Mouse (Mus musculus) forebrain, embryonic 16.5 days (tissue): ENCODE data around the gene Cxcl16. TPM values are rescaled to one million over a fixed set of nuclear protein-coding genes. Genes with fewer than 3 reads are reported as not detected.

Experiments used
- ATAC-seq: fragments of 200-750 bp; cut with Nextera tagmentation; 2 replicates; pipeline ENCODE4 v1.8.0; 2017; ENCODE audit warnings: mild to moderate bottlenecking, moderate library complexity
- H3K27ac ChIP-seq: fragments of 300-500 bp; sonication (generic); 2 replicates; pipeline ENCODE4 v1.5.1; 2014; ENCODE audit warnings: low read length, control low read depth
- H3K27me3 ChIP-seq: fragments of 300-500 bp; sonication (generic); replicated peaks from 2 replicates; pipeline ENCODE4 v1.6.1; 2014; ENCODE audit warnings: low read length; ENCODE audit not compliant: control insufficient read depth, insufficient read depth
- H3K36me3 ChIP-seq: fragments of 300-500 bp; sonication (generic); 2 replicates; pipeline ENCODE4 v1.6.1; 2014; ENCODE audit not compliant: control insufficient read depth, insufficient read depth
- H3K4me1 ChIP-seq: fragments of 300-500 bp; sonication (generic); replicated peaks from 2 replicates; pipeline ENCODE4 v1.6.1; 2014; ENCODE audit warnings: low read length; ENCODE audit not compliant: control insufficient read depth, insufficient read depth
- H3K4me2 ChIP-seq: fragments of 300-500 bp; sonication (generic); 2 replicates; pipeline ENCODE4 v1.6.1; 2014; ENCODE audit warnings: mild to moderate bottlenecking, low read length, control low read depth
- H3K4me3 ChIP-seq: fragments of 300-500 bp; sonication (generic); replicated peaks from 2 replicates; pipeline ENCODE4 v1.5.1; 2014; ENCODE audit warnings: mild to moderate bottlenecking, low read length, control low read depth
- H3K9ac ChIP-seq: fragments of 300-500 bp; sonication (generic); replicated peaks from 2 replicates; pipeline ENCODE4 v1.6.1; 2014; ENCODE audit warnings: low read depth, low read length, control low read depth
- H3K9me3 ChIP-seq: fragments of 300-500 bp; sonication (generic); 2 replicates; pipeline ENCODE4 v1.6.1; 2016; ENCODE audit warnings: low read length; ENCODE audit not compliant: control insufficient read depth
- WGBS: fragments of 180-500 bp; shearing (Covaris S2); extraction: QIAGEN DNeasy Blood & Tissue Kit; methylation state at CpG from one replicate; pipeline ENCODE4 v1.1.7; 2014; 5-methylcytosine and 5-hydroxymethylcytosine counted together
- polyA plus RNA-seq: library from polyadenylated mRNA; unstranded; fragments of >200 nt; fragmentation: Nextera tagmentation; extraction: Ambion mirVana; gene quantifications from 2 replicates; pipeline ENCODE4 v1.2.1, GENCODE M21; 2015

Gene Cxcl16
- polyA plus RNA-seq, 1 experiment from 2014 or later: 2.0 TPM

DNA sequence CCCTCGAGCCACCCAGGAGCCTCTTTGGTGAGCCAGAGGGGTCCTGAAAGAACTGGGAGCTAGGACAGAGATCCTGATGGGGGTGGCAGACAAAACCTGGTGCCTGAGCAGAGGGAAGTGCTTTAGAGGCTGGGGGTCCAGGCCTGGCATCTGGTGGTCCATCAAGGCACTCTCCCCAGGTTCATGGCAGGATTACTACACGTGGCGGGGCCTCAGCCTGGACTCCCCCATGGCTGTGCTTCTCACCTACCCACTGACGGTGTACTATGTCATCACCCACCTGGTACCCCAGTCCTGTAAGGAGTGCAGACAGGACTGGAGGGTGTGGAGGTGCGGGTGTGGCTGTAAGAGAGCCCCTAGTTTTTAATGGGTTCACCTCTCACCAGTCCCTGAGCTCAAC is 4.2 kb upstream of the Cxcl16 start:
- H3K27me3 ChIP-seq: peaks cover 16% of the 10 kb centered on the region
- no peak overlapping the region for H3K4me3 ChIP-seq
- no peaks in the 10 kb centered on the region for H3K9me3 ChIP-seq
- no peaks in the 10 kb centered on the region for H3K36me3 ChIP-seq
- H3K4me1 ChIP-seq: peaks cover 19% of the 10 kb centered on the region
- no peak for ATAC-seq
- no peak overlapping the region for H3K27ac ChIP-seq
- WGBS: 74% methylated on average over 5 of the region's 5 CpGs
- no peak overlapping the region for H3K4me2 ChIP-seq
- H3K9ac ChIP-seq: no peak overlapping the region

DNA sequence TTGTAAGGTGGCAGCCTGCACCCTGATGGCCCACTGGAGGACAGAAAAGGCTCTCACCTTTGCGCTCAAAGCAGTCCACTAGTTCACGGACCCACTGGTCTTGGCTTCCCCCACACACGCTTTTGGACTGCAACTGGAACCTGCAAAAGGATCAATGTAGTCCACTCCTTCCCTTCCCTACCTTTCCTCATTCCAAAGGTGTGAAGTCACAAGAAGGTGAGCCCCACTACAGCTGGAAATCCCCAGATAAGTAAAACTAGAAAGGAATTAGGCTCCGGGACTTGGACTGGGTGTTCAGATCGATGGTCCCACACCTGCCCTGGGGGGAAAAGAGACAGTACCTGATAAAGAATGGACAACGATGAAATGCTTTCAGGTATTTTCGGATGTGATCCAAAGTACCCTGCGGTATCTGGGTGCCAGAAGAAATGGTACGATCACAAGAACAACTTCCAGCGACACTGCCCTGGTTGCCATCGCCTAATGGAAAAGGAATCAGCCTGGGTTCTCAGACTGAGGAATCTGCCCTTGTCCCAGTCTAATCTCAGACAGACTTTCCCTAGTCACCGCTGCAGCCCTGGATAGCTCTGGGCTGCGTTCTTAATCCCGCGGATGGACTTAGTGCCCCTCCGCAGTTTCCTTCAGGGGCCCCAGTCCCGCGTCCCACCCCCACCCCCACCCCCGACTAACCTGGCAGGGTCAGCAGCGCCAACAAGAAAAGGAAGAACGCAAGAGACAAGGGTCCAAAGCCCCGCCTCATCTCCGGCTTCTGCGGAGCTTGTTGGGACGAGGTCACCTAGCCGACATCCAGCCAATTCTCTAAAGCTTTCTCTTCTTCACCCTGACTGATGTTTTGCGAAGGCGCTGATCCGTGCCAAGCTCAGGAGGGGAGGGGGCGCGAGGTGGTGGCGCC is 840 bp downstream of the Cxcl16 start, which contains the start of gene Zmynd15:
Zmynd15 (plus strand) TSS at position 746 of the 913 bp plus-strand sequence.
- H3K27ac ChIP-seq: no peak within 1 kb of the TSS
- no peak for ATAC-seq
- peak within 1 kb of the TSS; percentile 72 for H3K4me2 ChIP-seq
- 21% methylated on average over 29 of the region's 32 CpGs for WGBS
- H3K4me1 ChIP-seq: peaks cover 10% of the 10 kb centered on the region
- H3K4me3 ChIP-seq: peak within 1 kb of the TSS; percentile 43
- peaks cover 21% of the 10 kb centered on the region for H3K27me3 ChIP-seq
- no peaks in the 10 kb centered on the region for H3K36me3 ChIP-seq
- H3K9me3 ChIP-seq: no peaks in the 10 kb centered on the region
- H3K9ac ChIP-seq: peak within 1 kb of the TSS; percentile 56

DNA sequence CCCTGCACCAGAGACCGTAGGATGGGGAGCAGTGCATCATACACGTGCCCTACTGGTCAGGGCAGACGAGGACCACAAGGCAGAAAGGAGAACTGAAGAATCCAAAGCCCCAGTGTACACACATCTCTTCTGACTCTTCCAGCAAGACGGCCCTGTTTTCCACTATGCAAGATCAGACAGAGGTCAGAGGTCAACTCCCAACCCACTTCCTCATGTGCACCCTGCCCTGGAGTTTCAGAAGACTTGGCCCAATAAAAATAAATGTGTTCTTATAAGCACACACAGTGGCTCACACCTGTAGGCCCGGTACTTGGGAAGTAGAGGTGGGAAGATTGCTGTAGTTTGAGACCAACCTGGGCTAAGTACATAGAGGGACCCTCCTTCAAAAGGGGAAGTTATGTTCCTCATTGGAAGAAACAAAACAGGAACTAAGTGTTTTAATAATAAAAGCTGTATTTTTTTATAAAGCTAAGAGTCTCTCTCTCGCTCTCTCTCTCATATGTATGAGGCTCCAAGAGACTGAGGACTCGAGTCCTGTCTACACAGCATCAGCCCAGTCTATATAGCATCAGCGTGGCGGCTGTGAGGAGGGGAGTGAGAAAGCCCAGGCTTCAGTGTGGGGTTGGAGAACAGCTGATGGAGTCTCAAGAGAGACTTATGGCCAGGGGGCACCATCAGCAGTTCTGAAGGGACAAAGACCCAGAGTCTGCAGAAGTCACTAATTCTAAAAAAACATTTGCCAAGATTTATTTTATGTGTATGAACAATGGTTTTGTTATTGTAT is 6.3 kb downstream of the Cxcl16 start:
- no peak overlapping the region for H3K4me2 ChIP-seq
- no peaks in the 10 kb centered on the region for H3K9me3 ChIP-seq
- WGBS: 92% methylated on average over 9 of the region's 9 CpGs
- no peak overlapping the region for H3K4me3 ChIP-seq
- peaks cover 15% of the 10 kb centered on the region for H3K4me1 ChIP-seq
- H3K27me3 ChIP-seq: peaks cover 5% of the 10 kb centered on the region
- H3K36me3 ChIP-seq: no peaks in the 10 kb centered on the region
- no peak overlapping the region for H3K27ac ChIP-seq
- no peak overlapping the region for H3K9ac ChIP-seq
- ATAC-seq: no peak

DNA sequence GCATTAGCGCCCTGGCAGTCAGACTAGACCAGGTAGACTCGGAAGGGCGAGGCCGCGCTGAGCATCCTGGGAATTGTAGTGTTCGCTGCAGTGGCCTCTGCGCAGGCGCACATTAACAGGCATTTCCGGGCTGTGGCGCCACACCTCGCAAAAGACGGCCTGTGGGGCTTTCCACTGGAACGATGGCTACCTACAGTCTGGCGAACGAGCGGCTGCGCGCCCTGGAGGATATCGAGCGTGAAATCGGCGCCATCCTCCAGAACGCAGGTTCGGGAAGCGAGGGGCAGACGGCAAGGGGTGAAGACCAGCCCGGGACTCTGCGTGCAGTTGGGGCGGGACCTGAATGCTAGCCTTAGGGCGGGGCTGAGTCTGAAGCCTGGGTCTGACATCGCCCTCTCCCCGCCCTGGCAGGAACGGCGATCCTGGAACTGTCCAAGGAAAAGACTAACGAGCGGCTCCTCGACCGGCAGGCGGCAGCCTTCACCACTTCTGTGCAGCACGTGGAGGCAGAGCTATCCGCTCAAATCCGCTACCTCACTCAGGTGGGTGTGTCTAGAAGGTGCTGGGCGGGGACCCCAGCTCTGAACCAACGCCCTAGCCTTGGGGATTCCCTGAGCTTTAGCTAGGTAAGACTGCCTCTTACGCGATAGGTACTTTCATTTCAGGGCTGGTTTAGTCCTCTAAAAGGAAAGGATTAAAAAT is 7.8 kb downstream of the Cxcl16 start, which contains the start of gene Med11:
Med11 (plus strand) TSS at position 123 of the 702 bp plus-strand sequence.
- peak within 1 kb of the TSS; percentile 98 for H3K27ac ChIP-seq
- ATAC-seq: peak; percentile 95
- WGBS: under 1% methylated on average over 46 of the region's 46 CpGs
- no peaks in the 10 kb centered on the region for H3K27me3 ChIP-seq
- H3K4me1 ChIP-seq: peaks cover 15% of the 10 kb centered on the region
- H3K36me3 ChIP-seq: no peaks in the 10 kb centered on the region
- H3K4me2 ChIP-seq: peak within 1 kb of the TSS; percentile 84
- H3K9me3 ChIP-seq: no peaks in the 10 kb centered on the region
- H3K9ac ChIP-seq: peak within 1 kb of the TSS; percentile 92
- H3K4me3 ChIP-seq: peak within 1 kb of the TSS; percentile 82

DNA sequence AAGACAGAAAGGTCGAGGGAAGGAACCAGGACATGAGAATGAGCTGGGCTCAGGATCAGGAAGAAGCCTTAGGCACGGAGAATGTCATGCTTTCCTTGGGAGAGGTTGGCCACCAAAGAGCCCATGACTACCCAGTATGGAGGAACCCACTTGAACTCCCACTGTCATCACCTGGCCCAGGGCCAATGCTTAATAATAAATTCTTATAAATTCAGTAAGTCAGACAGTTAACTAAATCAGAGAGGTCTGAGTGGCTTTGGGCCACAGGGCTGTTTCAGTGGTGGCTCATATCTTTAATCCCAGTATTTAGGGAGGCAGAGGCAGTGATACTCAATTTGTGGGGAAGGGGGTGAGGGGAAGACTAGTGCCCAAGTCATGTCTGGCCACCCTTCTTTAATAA is 8.9 kb downstream of the Cxcl16 start:
- ATAC-seq: no peak
- Histone ChIP-seq H3K9ac (no peak overlapping the region), H3K4me3 (no peak overlapping the region), H3K4me1 (peaks cover 15% of the 10 kb centered on the region), H3K27me3 (no peaks in the 10 kb centered on the region), H3K4me2 (no peak overlapping the region), H3K9me3 (no peaks in the 10 kb centered on the region), H3K27ac (no peak overlapping the region), H3K36me3 (no peaks in the 10 kb centered on the region)
- WGBS: 74% methylated on average over 2 of the region's 2 CpGs

DNA sequence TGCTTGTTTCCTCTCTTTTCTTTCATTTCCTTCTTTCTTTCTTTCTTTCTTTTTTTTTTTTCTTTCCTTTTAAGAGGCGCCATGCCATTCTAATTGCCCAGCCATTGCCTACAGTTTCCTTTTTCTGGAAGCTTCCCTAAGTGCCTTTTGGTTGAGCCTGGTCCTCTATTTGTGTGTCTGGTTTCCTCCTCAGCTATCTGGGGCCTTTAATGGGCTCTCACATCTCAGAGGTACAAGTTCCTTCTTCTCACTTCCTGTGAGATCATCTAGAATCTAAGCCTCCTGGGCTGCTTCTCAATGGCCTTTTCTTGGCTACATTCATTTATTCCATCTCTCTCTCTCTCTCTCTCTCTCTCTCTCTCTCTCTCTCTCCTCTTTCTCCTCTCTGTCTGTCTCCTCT is 12.4 kb downstream of the Cxcl16 start:
- 70% methylated on average over 1 of the region's 1 CpGs for WGBS
- H3K4me2 ChIP-seq: no peak overlapping the region
- no peaks in the 10 kb centered on the region for H3K9me3 ChIP-seq
- H3K27ac ChIP-seq: no peak overlapping the region
- peaks cover 1% of the 10 kb centered on the region for H3K4me1 ChIP-seq
- H3K9ac ChIP-seq: no peak overlapping the region
- no peaks in the 10 kb centered on the region for H3K36me3 ChIP-seq
- H3K27me3 ChIP-seq: no peaks in the 10 kb centered on the region
- no peak overlapping the region for H3K4me3 ChIP-seq
- ATAC-seq: no peak

DNA sequence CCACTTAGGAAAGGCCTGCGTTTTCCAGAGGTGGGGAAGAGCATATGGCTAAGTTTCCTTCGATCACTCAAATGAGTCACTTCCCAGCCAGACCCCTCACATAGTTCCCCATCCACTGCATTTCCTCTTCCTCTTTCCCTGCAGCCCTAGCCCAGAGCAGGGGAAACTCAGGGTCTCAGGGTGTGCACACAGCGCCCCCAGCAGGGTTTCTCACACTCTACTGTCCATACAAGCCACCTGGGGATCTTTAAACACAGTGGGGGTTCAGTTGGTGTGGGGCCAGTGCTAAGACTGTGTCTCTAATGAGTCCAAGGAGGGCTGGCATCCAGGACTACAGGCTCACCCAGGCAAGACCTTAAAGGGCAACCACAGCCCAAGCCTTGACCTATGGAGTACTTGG is 13.0 kb downstream of the Cxcl16 start:
- Histone ChIP-seq H3K9ac (no peak overlapping the region), H3K4me2 (no peak overlapping the region), H3K27me3 (no peaks in the 10 kb centered on the region), H3K4me3 (no peak overlapping the region), H3K36me3 (no peaks in the 10 kb centered on the region), H3K9me3 (no peaks in the 10 kb centered on the region), H3K27ac (no peak overlapping the region), H3K4me1 (no peaks in the 10 kb centered on the region)
- WGBS: 52% methylated on average over 3 of the region's 3 CpGs
- ATAC-seq: no peak

DNA sequence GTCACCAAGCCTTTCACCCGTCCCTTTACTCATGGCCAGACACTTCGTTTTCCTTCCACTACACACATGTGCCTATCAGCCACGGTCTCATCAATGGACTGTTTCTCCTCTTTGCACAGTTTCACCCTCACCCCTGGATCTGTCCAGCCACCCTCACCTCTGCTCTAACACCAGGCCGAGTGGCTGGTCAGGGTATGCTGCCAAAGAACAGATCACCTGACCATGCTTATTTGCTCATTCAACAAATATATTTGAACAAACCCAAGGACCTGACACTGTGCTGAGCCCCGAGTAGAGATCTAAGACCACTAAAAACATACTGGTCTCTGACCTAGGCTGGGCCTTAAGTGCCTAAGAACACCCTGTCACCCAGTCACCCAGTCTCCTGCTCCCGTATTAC is 15.1 kb downstream of the Cxcl16 start:
- no peak for ATAC-seq
- Histone ChIP-seq H3K4me1 (no peaks in the 10 kb centered on the region), H3K27me3 (no peaks in the 10 kb centered on the region), H3K27ac (no peak overlapping the region), H3K4me3 (no peak overlapping the region), H3K4me2 (no peak overlapping the region), H3K9me3 (no peaks in the 10 kb centered on the region), H3K9ac (no peak overlapping the region), H3K36me3 (peaks cover 9% of the 10 kb centered on the region)
- 80% methylated on average over 6 of the region's 6 CpGs for WGBS

DNA sequence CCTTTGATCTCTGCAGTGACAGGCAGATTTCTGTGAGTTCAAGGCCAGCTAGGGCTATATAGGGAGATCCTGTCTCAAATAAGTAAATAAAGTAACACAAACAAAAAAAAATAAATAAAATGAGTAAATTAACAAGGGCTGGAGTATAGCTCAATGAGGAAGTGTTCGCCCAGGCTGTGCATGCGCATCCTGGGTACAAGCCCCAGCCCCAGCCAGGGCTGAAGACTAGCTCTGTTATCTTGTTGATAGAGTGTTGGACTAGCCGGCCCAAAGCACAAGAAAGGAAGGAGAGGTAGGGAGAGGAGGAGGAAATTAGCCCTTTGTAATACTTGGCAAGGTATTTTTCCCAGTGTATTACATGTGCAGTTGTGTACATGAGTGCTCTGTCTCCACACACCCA is 15.8 kb downstream of the Cxcl16 start:
- no peaks in the 10 kb centered on the region for H3K4me1 ChIP-seq
- WGBS: 86% methylated on average over 3 of the region's 3 CpGs
- H3K36me3 ChIP-seq: peaks cover 11% of the 10 kb centered on the region
- no peak overlapping the region for H3K4me3 ChIP-seq
- no peaks in the 10 kb centered on the region for H3K27me3 ChIP-seq
- ATAC-seq: no peak
- no peak overlapping the region for H3K9ac ChIP-seq
- H3K4me2 ChIP-seq: no peak overlapping the region
- H3K27ac ChIP-seq: no peak overlapping the region
- no peaks in the 10 kb centered on the region for H3K9me3 ChIP-seq
